In the genomic region with DNA sequence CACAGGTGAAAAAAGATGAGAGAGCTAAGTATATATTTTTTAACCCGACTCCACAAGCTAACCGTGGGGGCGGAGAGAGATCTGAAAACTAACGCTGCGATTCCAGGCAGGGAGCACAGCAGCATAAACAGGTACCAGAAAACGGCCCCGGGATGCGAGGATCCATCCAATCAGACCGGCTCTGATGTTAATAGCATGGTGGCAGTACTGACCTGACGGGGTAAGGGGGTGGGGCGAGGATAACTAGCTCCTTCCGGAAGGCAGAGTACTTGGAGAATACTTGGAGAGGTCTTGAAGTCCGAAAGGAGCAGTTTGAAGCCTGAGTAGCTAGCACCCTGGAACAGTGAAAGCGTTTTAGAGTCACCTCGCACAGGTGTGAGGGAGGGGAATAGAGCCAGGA, we compare ENCODE assay signal across 8 mouse cellular contexts. TPM values are rescaled to one million over a fixed set of nuclear protein-coding genes. Genes with fewer than 3 reads are reported as not detected.
DNase-seq lines count a peak whose midpoint lies in the region; ATAC-seq lines count a peak whose summit lies in the region.

No protein-coding gene starts in this region.

- no peaks in the 10 kb centered on the region for H3K36me3 ChIP-seq in heart, embryonic 13.5 days
- no peaks in the 10 kb centered on the region for H3K36me3 ChIP-seq in embryonic facial prominence, embryonic 14.5 days (ENCODE audit: control insufficient read depth, insufficient read depth, low read length)
- no peaks in the 10 kb centered on the region for H3K36me3 ChIP-seq in neural tube, embryonic 11.5 days (ENCODE audit: control insufficient read depth, insufficient read depth, low read length)

- H3K9ac ChIP-seq in heart, embryonic 13.5 days: no peak overlapping the region
- H3K9ac ChIP-seq in embryonic facial prominence, embryonic 14.5 days (ENCODE audit: low read depth, low read length): no peak overlapping the region
- no peak overlapping the region for H3K9ac ChIP-seq in neural tube, embryonic 11.5 days (ENCODE audit: low read length)

- 5% methylated on average over 15 of the region's 15 CpGs for WGBS in heart, embryonic 13.5 days
- 3% methylated on average over 15 of the region's 15 CpGs for WGBS in embryonic facial prominence, embryonic 14.5 days
- 4% methylated on average over 15 of the region's 15 CpGs for WGBS in neural tube, embryonic 11.5 days

- H3K4me2 ChIP-seq in heart, embryonic 13.5 days: peak overlapping the region; percentile 78
- H3K4me2 ChIP-seq in embryonic facial prominence, embryonic 14.5 days (ENCODE audit: low read depth, low read length): peak overlapping the region; percentile 58
- peak overlapping the region; percentile 54 for H3K4me2 ChIP-seq in neural tube, embryonic 11.5 days (ENCODE audit: low read depth)

- no peaks in the 10 kb centered on the region for H3K9me3 ChIP-seq in heart, embryonic 13.5 days
- no peaks in the 10 kb centered on the region for H3K9me3 ChIP-seq in embryonic facial prominence, embryonic 14.5 days (ENCODE audit: control insufficient read depth, low read length)
- no peaks in the 10 kb centered on the region for H3K9me3 ChIP-seq in neural tube, embryonic 11.5 days (ENCODE audit: control insufficient read depth, low read length)

- H3K4me3 ChIP-seq in heart, embryonic 13.5 days: peak overlapping the region; percentile 45
- H3K4me3 ChIP-seq in embryonic facial prominence, embryonic 14.5 days (ENCODE audit: low read depth, low read length): peak overlapping the region; percentile 37
- peak overlapping the region; percentile 28 for H3K4me3 ChIP-seq in neural tube, embryonic 11.5 days (ENCODE audit: low read depth, low read length)

- H3K27ac ChIP-seq in heart, embryonic 13.5 days (replicated peaks): no peak overlapping the region
- no peak overlapping the region for H3K27ac ChIP-seq in embryonic facial prominence, embryonic 14.5 days (replicated peaks; ENCODE audit: low read depth, low read length)
- H3K27ac ChIP-seq in neural tube, embryonic 11.5 days (ENCODE audit: low read depth, low read length): no peak overlapping the region

- H3K4me1 ChIP-seq in heart, embryonic 13.5 days: peaks cover 13% of the 10 kb centered on the region
- H3K4me1 ChIP-seq in embryonic facial prominence, embryonic 14.5 days (ENCODE audit: control insufficient read depth, insufficient read depth, low read length): peaks cover 8% of the 10 kb centered on the region
- H3K4me1 ChIP-seq in neural tube, embryonic 11.5 days (ENCODE audit: control insufficient read depth, insufficient read depth, low read length): peaks cover 6% of the 10 kb centered on the region; the same call in 1 of the 2 replicates

- H3K27me3 ChIP-seq in heart, embryonic 13.5 days (replicated peaks): peaks cover 53% of the 10 kb centered on the region
- H3K27me3 ChIP-seq in embryonic facial prominence, embryonic 14.5 days (replicated peaks; ENCODE audit: control insufficient read depth, insufficient read depth, low read length): peaks cover 36% of the 10 kb centered on the region
- H3K27me3 ChIP-seq in neural tube, embryonic 11.5 days (ENCODE audit: control insufficient read depth, insufficient read depth, low read length): peaks cover 23% of the 10 kb centered on the region

- DNase-seq in heart, postnatal 4 days: no peak
- DNase-seq in embryonic facial prominence, embryonic 14.5 days (ENCODE audit: low spot score): no peak
- DNase-seq in kidney, postnatal 14 days: peak; percentile 7
- DNase-seq in neural tube, embryonic 11.5 days (ENCODE audit: low spot score): peak; percentile 26
- no peak for DNase-seq in spleen, adult 12 weeks (ENCODE audit: low spot score)
- no peak for DNase-seq in layer of hippocampus, postnatal 10 days (ENCODE audit: low spot score in 2 of 2)
- no peak for DNase-seq in left cerebral cortex, adult 18-20 months (ENCODE audit: low spot score in 2 of 2)

- ATAC-seq in heart, embryonic 13.5 days (ENCODE audit: extremely low read depth, insufficient number of reproducible peaks, low FRiP score, low TSS enrichment): no peak
- 0 out of 2 replicates have a peak, but pooled peaks have one; percentile 17 for ATAC-seq in embryonic facial prominence, embryonic 14.5 days (ENCODE audit: low read depth)
- no peak for ATAC-seq in neural tube, embryonic 11.5 days (ENCODE audit: insufficient read depth, low FRiP score, low TSS enrichment)

RNA-seq across cellular contexts. Expression of gene Mrap2, which starts 1.1 kb away (rescaled TPM):
- polyA plus RNA-seq in heart, embryonic 13.5 days (2015; fragmentation: Nextera tagmentation; extraction: Ambion mirVana): not detected in 2 replicates
- total RNA-seq in heart, postnatal 4 days (2021): 1 to 10 TPM; 1.3 TPM
- polyA plus RNA-seq in embryonic facial prominence, embryonic 14.5 days (2014; fragmentation: Nextera tagmentation; extraction: Ambion mirVana): 0.19 and 0.41 TPM in 2 replicates
- not detected in 2 replicates for polyA plus RNA-seq in neural tube, embryonic 11.5 days (2014; fragmentation: Nextera tagmentation; extraction: Ambion mirVana)
- total RNA-seq in layer of hippocampus, postnatal 10 days (2021): 1 to 10 TPM; 6.0 to 6.4 TPM
- total RNA-seq in left cerebral cortex, adult 18-20 months (2021): 1 to 10 TPM; 5.5 to 6.4 TPM

Comparison
In these comparisons a context has a peak if more than half of its experiments do, and no peak if none do; other contexts are left out.
1. DNase-seq: peak in kidney, postnatal 14 days (single experiment) and neural tube, embryonic 11.5 days (single experiment); none in heart, postnatal 4 days (single experiment), embryonic facial prominence, embryonic 14.5 days (single experiment), spleen, adult 12 weeks (single experiment), layer of hippocampus, postnatal 10 days (0 of 2) and left cerebral cortex, adult 18-20 months (0 of 2).
2. Peak in every context shown above with its lines, with median percentiles within 50 percentile points of each other: H3K4me2 ChIP-seq and H3K4me3 ChIP-seq.